12 mouse cellular contexts compared by ENCODE assay signal in genomic region chr6:136171343-136171742, GRCm38 (mm10). TPM values are rescaled to one million over a fixed set of nuclear protein-coding genes. Genes with fewer than 3 reads are reported as not detected.
DNase-seq lines count a peak whose midpoint lies in the region; ATAC-seq and TF ChIP-seq lines count a peak whose summit lies in the region.
"Had no signal": no experiment of that assay in that cellular context is flagged by ENCODE, and none has a peak within 500 bp of the region (broad histone marks: within the 10 kb centered on the region; RNA-seq: fewer than 3 reads in every experiment).

No protein-coding gene starts in this region.

- H3K4me3 ChIP-seq in heart, embryonic 15.5 days: no peak overlapping the region
- H3K4me3 ChIP-seq in cortical plate, adult 2 months (ENCODE audit: insufficient read depth, low read length): peak overlapping the region; percentile 59
- peak overlapping the region; percentile 59 for H3K4me3 ChIP-seq in forebrain, embryonic 16.5 days (replicated peaks; ENCODE audit: low read length)
- H3K4me3 ChIP-seq in midbrain, embryonic 12.5 days: peak overlapping the region; percentile 58
- H3K4me3 ChIP-seq: liver, embryonic 15.5 days had no signal

- peaks cover 56% of the 10 kb centered on the region for H3K27me3 ChIP-seq in heart, embryonic 15.5 days
- H3K27me3 ChIP-seq in forebrain, embryonic 16.5 days (replicated peaks; ENCODE audit: control insufficient read depth, insufficient read depth, low read length): no peaks in the 10 kb centered on the region
- H3K27me3 ChIP-seq in midbrain, embryonic 12.5 days: peaks cover 26% of the 10 kb centered on the region

- TF ChIP-seq POLR2A in cortical plate, adult 2 months (IDR thresholded peaks at IDR 0.05; ENCODE audit: extremely low read depth, insufficient read depth, low read length): no peak

- 28% methylated on average over 7 of the region's 7 CpGs for WGBS in heart, embryonic 15.5 days
- whole genome bisulfite sequencing in forebrain, embryonic 16.5 days: 15% methylated on average over 7 of the region's 7 CpGs
- 12% methylated on average over 7 of the region's 7 CpGs for WGBS in midbrain, embryonic 12.5 days

- peak overlapping the region; percentile 87; the same call in 1 of the 2 replicates for H3K4me2 ChIP-seq in heart, embryonic 15.5 days
- peak overlapping the region; percentile 71 for H3K4me2 ChIP-seq in forebrain, embryonic 16.5 days (ENCODE audit: low read length)
- H3K4me2 ChIP-seq in midbrain, embryonic 12.5 days (replicated peaks): peak overlapping the region; percentile 91

- no peak overlapping the region for H3K9ac ChIP-seq in heart, embryonic 15.5 days
- H3K9ac ChIP-seq in forebrain, embryonic 16.5 days (replicated peaks; ENCODE audit: low read depth, low read length): peak overlapping the region; percentile 79
- H3K9ac ChIP-seq in midbrain, embryonic 12.5 days (replicated peaks): peak overlapping the region; percentile 64; the same call in 1 of the 2 replicates
- H3K9ac ChIP-seq: liver, embryonic 15.5 days had no signal

- DNase-seq in heart, adult 11 months: no peak
- DNase-seq in ovary, postnatal 36 days (ENCODE audit: low spot score): no peak
- DNase-seq in Muller cell, postnatal 12 days (ENCODE audit: inconsistent ontology term): no peak
- DNase-seq: heart, postnatal 14 days; spleen, adult 18-20 months had no signal

- H3K27ac ChIP-seq in heart, embryonic 15.5 days: no peak overlapping the region
- peak overlapping the region; percentile 96; the same call in 1 of the 2 replicates for H3K27ac ChIP-seq in cortical plate, adult 2 months (ENCODE audit: insufficient read depth, low read length)
- peak overlapping the region; percentile 90 for H3K27ac ChIP-seq in forebrain, embryonic 16.5 days (ENCODE audit: low read length)
- H3K27ac ChIP-seq in midbrain, embryonic 12.5 days (replicated peaks): 0 out of 2 replicates have a peak overlapping the region, but pooled peaks have one; percentile 67
- H3K27ac ChIP-seq: liver, embryonic 15.5 days had no signal

- H3K9me3 ChIP-seq in heart, embryonic 15.5 days (replicated peaks): no peaks in the 10 kb centered on the region
- no peaks in the 10 kb centered on the region for H3K9me3 ChIP-seq in forebrain, embryonic 16.5 days (ENCODE audit: control insufficient read depth, low read length)
- no peaks in the 10 kb centered on the region for H3K9me3 ChIP-seq in midbrain, embryonic 12.5 days
- H3K9me3 ChIP-seq: liver, embryonic 15.5 days had no signal

- no peak for ATAC-seq in heart, embryonic 15.5 days (replicated peaks; ENCODE audit: insufficient number of reproducible peaks, insufficient read depth, low FRiP score, low read depth)
- ATAC-seq in forebrain, embryonic 16.5 days: no peak
- ATAC-seq in midbrain, embryonic 12.5 days (ENCODE audit: low FRiP score, low read depth): no peak
- ATAC-seq in inflammation-experienced regulatory T-cells, adult 6 months: no peak

- no peak for TF ChIP-seq CTCF in cortical plate, adult 2 months (IDR thresholded peaks at IDR 0.05; ENCODE audit: extremely low read depth, insufficient read depth, low read length)

- H3K4me1 ChIP-seq in heart, embryonic 15.5 days (replicated peaks): peaks cover 20% of the 10 kb centered on the region
- no peaks in the 10 kb centered on the region for H3K4me1 ChIP-seq in cortical plate, adult 2 months (ENCODE audit: control insufficient read depth, insufficient read depth, low read length)
- H3K4me1 ChIP-seq in forebrain, embryonic 16.5 days (replicated peaks; ENCODE audit: control insufficient read depth, insufficient read depth, low read length): peaks cover 20% of the 10 kb centered on the region
- peaks cover 15% of the 10 kb centered on the region; the same call in 1 of the 2 replicates for H3K4me1 ChIP-seq in midbrain, embryonic 12.5 days
- H3K4me1 ChIP-seq: liver, embryonic 15.5 days had no signal

- H3K36me3 ChIP-seq in heart, embryonic 15.5 days: no peaks in the 10 kb centered on the region
- H3K36me3 ChIP-seq in forebrain, embryonic 16.5 days (ENCODE audit: control insufficient read depth, insufficient read depth): no peaks in the 10 kb centered on the region
- H3K36me3 ChIP-seq in midbrain, embryonic 12.5 days: no peaks in the 10 kb centered on the region
- H3K36me3 ChIP-seq: liver, embryonic 15.5 days had no signal

RNA-seq across cellular contexts. Expression of gene Grin2b, which starts 2.0 kb away (rescaled TPM):
- 0.29 and 0.53 TPM in 2 replicates for polyA plus RNA-seq in heart, embryonic 15.5 days (2015; fragmentation: Nextera tagmentation; extraction: Ambion mirVana)
- 44.7 and 46.9 TPM in 2 replicates for polyA plus RNA-seq in cortical plate, adult 2 months (2012; rRNA removed)
- 77.0 and 114 TPM in 2 replicates for polyA plus RNA-seq in forebrain, embryonic 16.5 days (2015; fragmentation: Nextera tagmentation; extraction: Ambion mirVana)
- polyA plus RNA-seq in midbrain, embryonic 12.5 days (2016; fragmentation: Nextera tagmentation; extraction: Ambion mirVana): 10.7 and 12.5 TPM in 2 replicates
- polyA plus RNA-seq in inflammation-experienced regulatory T-cells, adult 6 months (2017; shearing (Covaris generic)): under 1 TPM in 1 of 3 experiments, not detected in 2; 0.23 TPM
- polyA plus RNA-seq: C2C12; liver, embryonic 15.5 days had no signal
